In genomic region chr3:89962751-89963220, GRCm38 (mm10) we compare ENCODE assay signal across 8 mouse cellular contexts. TPM values are rescaled to one million over a fixed set of nuclear protein-coding genes. Genes with fewer than 3 reads are reported as not detected.
DNase-seq lines count a peak whose midpoint lies in the region; ATAC-seq and TF ChIP-seq lines count a peak whose summit lies in the region.

No protein-coding gene starts in this region.

- H3K27me3 ChIP-seq in forebrain, embryonic 16.5 days (replicated peaks; ENCODE audit: control insufficient read depth, insufficient read depth, low read length), result no peaks in the 10 kb centered on the region
- H3K27me3 ChIP-seq in limb, embryonic 14.5 days (ENCODE audit: control insufficient read depth, insufficient read depth, low read length), result no peaks in the 10 kb centered on the region
- no peaks in the 10 kb centered on the region for H3K27me3 ChIP-seq in stomach, embryonic 14.5 days (ENCODE audit: control insufficient read depth, insufficient read depth, low read length)

- peaks cover 2% of the 10 kb centered on the region; the same call in 1 of the 2 replicates for H3K36me3 ChIP-seq in forebrain, embryonic 16.5 days (ENCODE audit: control insufficient read depth, insufficient read depth)
- H3K36me3 ChIP-seq in limb, embryonic 14.5 days (ENCODE audit: control insufficient read depth, insufficient read depth, low read length), result peaks cover 16% of the 10 kb centered on the region
- H3K36me3 ChIP-seq in stomach, embryonic 14.5 days (ENCODE audit: control insufficient read depth, insufficient read depth, low read length), result peaks cover 6% of the 10 kb centered on the region; the same call in 1 of the 2 replicates

- peak; percentile 22 for ATAC-seq in forebrain, embryonic 16.5 days
- ATAC-seq in limb, embryonic 14.5 days (ENCODE audit: low FRiP score, low read depth), result peak; percentile 12; the same call in 1 of the 2 replicates
- ATAC-seq in stomach, embryonic 14.5 days (ENCODE audit: insufficient number of reproducible peaks, insufficient read depth, low FRiP score, low read depth), result peak; percentile 2; the same call in 1 of the 2 replicates
- ATAC-seq in megakaryocyte-erythroid progenitor cell, adult 5-6 weeks (replicated peaks; ENCODE audit: low FRiP score, low TSS enrichment, poor library complexity, severe bottlenecking), result no peak

- H3K4me3 ChIP-seq in forebrain, embryonic 16.5 days (replicated peaks; ENCODE audit: low read length), result peak overlapping the region; percentile 80
- H3K4me3 ChIP-seq in limb, embryonic 14.5 days (replicated peaks; ENCODE audit: low read length), result peak overlapping the region; percentile 86
- H3K4me3 ChIP-seq in stomach, embryonic 14.5 days (ENCODE audit: low read depth, low read length), result peak overlapping the region; percentile 86

- no peak for TF ChIP-seq POLR2A in limb, embryonic 14.5 days (IDR thresholded peaks at IDR 0.05; ENCODE audit: borderline replicate concordance, extremely low read depth, insufficient read depth, insufficient read length)

- peak; percentile 41 for DNase-seq in cerebellum, adult 11-12 months
- DNase-seq in cerebellum, postnatal 14 days, result no peak
- DNase-seq in ovary, postnatal 10 days (ENCODE audit: low spot score), result peak; percentile 31
- no peak for DNase-seq in ovary, postnatal 14 days (ENCODE audit: low spot score)
- DNase-seq in limb, embryonic 14.5 days (ENCODE audit: low spot score), result peak; percentile 20

- H3K27ac ChIP-seq in forebrain, embryonic 16.5 days (ENCODE audit: low read length), result peak overlapping the region; percentile 90
- H3K27ac ChIP-seq in limb, embryonic 14.5 days (replicated peaks; ENCODE audit: low read depth, low read length), result peak overlapping the region; percentile 90
- peak overlapping the region; percentile 94 for H3K27ac ChIP-seq in stomach, embryonic 14.5 days (ENCODE audit: low read length)

- H3K9me3 ChIP-seq in forebrain, embryonic 16.5 days (ENCODE audit: control insufficient read depth, low read length), result no peaks in the 10 kb centered on the region
- H3K9me3 ChIP-seq in limb, embryonic 14.5 days (ENCODE audit: control insufficient read depth, low read length), result no peaks in the 10 kb centered on the region
- no peaks in the 10 kb centered on the region for H3K9me3 ChIP-seq in stomach, embryonic 14.5 days (ENCODE audit: control insufficient read depth, low read depth, low read length)

- WGBS in forebrain, embryonic 16.5 days, result 0% methylated on average over 26 of the region's 30 CpGs
- WGBS in limb, embryonic 14.5 days, result 0% methylated on average over 29 of the region's 30 CpGs
- WGBS in stomach, embryonic 14.5 days, result 1% methylated on average over 30 of the region's 30 CpGs

- H3K9ac ChIP-seq in forebrain, embryonic 16.5 days (replicated peaks; ENCODE audit: low read depth, low read length), result peak overlapping the region; percentile 96
- peak overlapping the region; percentile 94 for H3K9ac ChIP-seq in limb, embryonic 14.5 days (ENCODE audit: low read depth, low read length, severe bottlenecking)
- peak overlapping the region; percentile 89 for H3K9ac ChIP-seq in stomach, embryonic 14.5 days (replicated peaks; ENCODE audit: low read depth, low read length)

- peak overlapping the region; percentile 93 for H3K4me2 ChIP-seq in forebrain, embryonic 16.5 days (ENCODE audit: low read length)
- peak overlapping the region; percentile 98 for H3K4me2 ChIP-seq in limb, embryonic 14.5 days (replicated peaks; ENCODE audit: low read depth, low read length, severe bottlenecking)
- H3K4me2 ChIP-seq in stomach, embryonic 14.5 days (replicated peaks; ENCODE audit: low read depth, low read length), result peak overlapping the region; percentile 91

- H3K4me1 ChIP-seq in forebrain, embryonic 16.5 days (replicated peaks; ENCODE audit: control insufficient read depth, insufficient read depth, low read length), result peaks cover 49% of the 10 kb centered on the region
- peaks cover 25% of the 10 kb centered on the region for H3K4me1 ChIP-seq in limb, embryonic 14.5 days (ENCODE audit: control insufficient read depth, insufficient read depth, low read length)
- peaks cover 33% of the 10 kb centered on the region for H3K4me1 ChIP-seq in stomach, embryonic 14.5 days (ENCODE audit: control insufficient read depth, insufficient read depth, low read length)

RNA-seq across cellular contexts. Expression of gene Atp8b2, which starts 0.5 kb away (rescaled TPM):
- 11.0 and 14.1 TPM in 2 replicates for polyA plus RNA-seq in forebrain, embryonic 16.5 days (2015; fragmentation: Nextera tagmentation; extraction: Ambion mirVana)
- polyA plus RNA-seq in limb, embryonic 14.5 days (2012; rRNA removed), result 88.4 and 110 TPM in 2 replicates
- polyA plus RNA-seq in limb, embryonic 14.5 days (2014; fragmentation: Nextera tagmentation; extraction: Ambion mirVana), result 20.5 and 24.6 TPM in 2 replicates
- polyA plus RNA-seq in stomach, embryonic 14.5 days (2014; fragmentation: Nextera tagmentation; extraction: Ambion mirVana), result 19.0 and 21.0 TPM in 2 replicates
- total RNA-seq in megakaryocyte-erythroid progenitor cell, adult 5-6 weeks (2014; fragmentation: Nextera tagmentation), result 4.6 and 9.4 TPM in 2 replicates
- 7.8 and 12.8 TPM in 2 replicates for total RNA-seq in megakaryocyte-erythroid progenitor cell, adult 5-6 weeks (2017)

RNA-seq across cellular contexts. Expression of gene Hax1, which starts 35.8 kb away (rescaled TPM):
- 134 and 145 TPM in 2 replicates for polyA plus RNA-seq in forebrain, embryonic 16.5 days (2015; fragmentation: Nextera tagmentation; extraction: Ambion mirVana)
- 110 and 121 TPM in 2 replicates for polyA plus RNA-seq in limb, embryonic 14.5 days (2012; rRNA removed)
- polyA plus RNA-seq in limb, embryonic 14.5 days (2014; fragmentation: Nextera tagmentation; extraction: Ambion mirVana), result 135 and 139 TPM in 2 replicates
- 122 and 123 TPM in 2 replicates for polyA plus RNA-seq in stomach, embryonic 14.5 days (2014; fragmentation: Nextera tagmentation; extraction: Ambion mirVana)
- 162 and 225 TPM in 2 replicates for total RNA-seq in megakaryocyte-erythroid progenitor cell, adult 5-6 weeks (2014; fragmentation: Nextera tagmentation)
- total RNA-seq in megakaryocyte-erythroid progenitor cell, adult 5-6 weeks (2017), result 72.2 and 78.6 TPM in 2 replicates

RNA-seq across cellular contexts. Expression of gene Il6ra, which starts 49.8 kb away (rescaled TPM):
- 0.54 and 0.88 TPM in 2 replicates for polyA plus RNA-seq in forebrain, embryonic 16.5 days (2015; fragmentation: Nextera tagmentation; extraction: Ambion mirVana)
- polyA plus RNA-seq in limb, embryonic 14.5 days (2012; rRNA removed), result 1.1 and 1.2 TPM in 2 replicates
- polyA plus RNA-seq in limb, embryonic 14.5 days (2014; fragmentation: Nextera tagmentation; extraction: Ambion mirVana), result 1.3 and 1.5 TPM in 2 replicates
- 1.6 and 1.8 TPM in 2 replicates for polyA plus RNA-seq in stomach, embryonic 14.5 days (2014; fragmentation: Nextera tagmentation; extraction: Ambion mirVana)
- 0.27 TPM in 1 of 2 replicates, not detected in the other for total RNA-seq in megakaryocyte-erythroid progenitor cell, adult 5-6 weeks (2014; fragmentation: Nextera tagmentation)
- total RNA-seq in megakaryocyte-erythroid progenitor cell, adult 5-6 weeks (2017), result 0.80 TPM in 2 replicates

Comparison
In these comparisons a context has a peak if more than half of its experiments do, and no peak if none do; other contexts are left out.
1. DNase-seq: peak in cerebellum, adult 11-12 months (single experiment), ovary, postnatal 10 days (single experiment) and limb, embryonic 14.5 days (single experiment); none in cerebellum, postnatal 14 days (0 of 2) and ovary, postnatal 14 days (single experiment).
2. Peak in every context shown above with its lines, with median percentiles within 50 percentile points of each other: H3K27ac ChIP-seq, H3K4me2 ChIP-seq, H3K4me3 ChIP-seq and H3K9ac ChIP-seq.